Mouse (Mus musculus) retina, postnatal 1 day (tissue): ENCODE measurements around the gene Adarb1.
"Not testable (repeated sequence)": the region's sequence is repeated elsewhere in the genome, so short reads cannot be mapped to it uniquely, and the experiment has no call there.

ENCODE experiments used
- DNase-seq: peaks from one replicate; pipeline ENCODE4 v3.0.0-alpha.2; 2012

Gene Adarb1

GRCm38 (mm10) chr10:77308978-77309377 is 109.1 kb downstream of the Adarb1 start:
- DNase-seq, result no peak

GRCm38 (mm10) chr10:77305766-77306165 is 112.3 kb downstream of the Adarb1 start:
- DNase-seq, result no peak

GRCm38 (mm10) chr10:77304840-77305533 is 113.1 kb downstream of the Adarb1 start:
- DNase-seq, result peak; percentile 67

- no peak for DNase-seq
Measured at GRCm38 (mm10) chr10:77304362-77304761, 113.7 kb downstream of the Adarb1 start.

GRCm38 (mm10) chr10:77300934-77301297 is 117.2 kb downstream of the Adarb1 start:
- DNase-seq, result no peak

- no peak for DNase-seq
Measured at GRCm38 (mm10) chr10:77300237-77300933, 117.7 kb downstream of the Adarb1 start.

- no peak for DNase-seq
Measured at GRCm38 (mm10) chr10:77299194-77299593, 118.9 kb downstream of the Adarb1 start.

- no peak for DNase-seq
Measured at GRCm38 (mm10) chr10:77298621-77299020, 119.4 kb downstream of the Adarb1 start.

- no peak for DNase-seq
Measured at GRCm38 (mm10) chr10:77294691-77295090, 123.4 kb downstream of the Adarb1 start.

GRCm38 (mm10) chr10:77290624-77291366 is 127.3 kb downstream of the Adarb1 start:
- DNase-seq, result no peak

GRCm38 (mm10) chr10:77289559-77289958 is 128.5 kb downstream of the Adarb1 start:
- DNase-seq, result no peak

- peak; percentile 54 for DNase-seq
Measured at GRCm38 (mm10) chr10:77288639-77289195, 129.4 kb downstream of the Adarb1 start.

GRCm38 (mm10) chr10:77287626-77288025 is 130.4 kb downstream of the Adarb1 start:
- no peak for DNase-seq

- no peak for DNase-seq
Measured at GRCm38 (mm10) chr10:77284832-77285231, 133.2 kb downstream of the Adarb1 start.

GRCm38 (mm10) chr10:77282822-77283221 is 135.2 kb downstream of the Adarb1 start:
- peak; percentile 83 for DNase-seq

GRCm38 (mm10) chr10:77282085-77282484 is 136.0 kb downstream of the Adarb1 start:
- not testable (repeated sequence) for DNase-seq

- no peak for DNase-seq
Measured at GRCm38 (mm10) chr10:77273798-77274197, 144.3 kb downstream of the Adarb1 start.

- no peak for DNase-seq
Measured at GRCm38 (mm10) chr10:77272980-77273730, 144.9 kb downstream of the Adarb1 start.

- no peak for DNase-seq
Measured at GRCm38 (mm10) chr10:77269129-77269528, 148.9 kb downstream of the Adarb1 start.

- DNase-seq, result no peak
Measured at GRCm38 (mm10) chr10:77267027-77267426, 151.0 kb downstream of the Adarb1 start.

GRCm38 (mm10) chr10:77266281-77266680 is 151.8 kb downstream of the Adarb1 start:
- DNase-seq, result no peak

- DNase-seq, result no peak
Measured at GRCm38 (mm10) chr10:77260166-77260875, 157.7 kb downstream of the Adarb1 start.
